Mouse (Mus musculus) forebrain, embryonic 10.5 days (tissue): ENCODE measurements around the gene Psg16. TPM values are rescaled to one million over a fixed set of nuclear protein-coding genes. Genes with fewer than 3 reads are reported as not detected.
A peak's percentile ranks its signal among the peaks of the same experiment; 100 is the strongest.

Source experiments
- DNase-seq: peaks from one replicate; pipeline ENCODE4 v3.0.0-alpha.2; 2017; ENCODE audit warnings: low spot score; ENCODE audit errors: extremely low spot score
- H3K27ac ChIP-seq: fragments of 300-500 bp; sonication (generic); 2 replicates; pipeline ENCODE4 v1.5.1; 2016; ENCODE audit warnings: mild to moderate bottlenecking
- H3K27me3 ChIP-seq: fragments of 300-500 bp; sonication (generic); 2 replicates; pipeline ENCODE4 v1.6.1; 2016; ENCODE audit warnings: mild to moderate bottlenecking; ENCODE audit not compliant: poor library complexity, severe bottlenecking
- H3K36me3 ChIP-seq: fragments of 300-500 bp; sonication (generic); replicated peaks from 2 replicates; pipeline ENCODE4 v1.6.1; 2016; ENCODE audit warnings: mild to moderate bottlenecking, moderate library complexity
- H3K4me1 ChIP-seq: fragments of 300-500 bp; sonication (generic); 2 replicates; pipeline ENCODE4 v1.6.1; 2016
- H3K4me3 ChIP-seq: fragments of 300-500 bp; sonication (generic); 2 replicates; pipeline ENCODE4 v1.5.1; 2016; ENCODE audit warnings: mild to moderate bottlenecking, moderate library complexity
- H3K9me3 ChIP-seq: fragments of 300-500 bp; sonication (generic); 2 replicates; pipeline ENCODE4 v1.6.1; 2016; ENCODE audit warnings: mild to moderate bottlenecking, moderate library complexity
- WGBS: fragments of 180-500 bp; shearing (Covaris S2); methylation state at CpG from one replicate; pipeline ENCODE4 v1.1.7; 2016; 5-methylcytosine and 5-hydroxymethylcytosine counted together
- polyA plus RNA-seq: library from polyadenylated mRNA; unstranded; fragments of >200 nt; fragmentation: Nextera tagmentation; extraction: Ambion mirVana; gene quantifications from 2 replicates; pipeline ENCODE4 v1.2.1, GENCODE M21; 2016

Gene Psg16
- 0.11 and 0.12 TPM in 2 replicates for polyA plus RNA-seq

GRCm38 (mm10) chr7:17073904-17074615, at the start of gene Psg16:
Gene Psg16 (plus strand): TSS chr7:17074040.
- peak; percentile 67 for DNase-seq
- 70% methylated on average over 23 of the region's 23 CpGs for WGBS
- H3K27ac ChIP-seq: no peak within 1 kb of the TSS
- no peaks in the 10 kb centered on the region for H3K27me3 ChIP-seq
- H3K4me1 ChIP-seq: no peaks in the 10 kb centered on the region
- H3K4me3 ChIP-seq: no peak within 1 kb of the TSS
- no peaks in the 10 kb centered on the region for H3K36me3 ChIP-seq
- peaks cover 9% of the 10 kb centered on the region; the same call in 1 of the 2 replicates for H3K9me3 ChIP-seq

- Histone ChIP-seq H3K4me3 (no peak overlapping the region), H3K36me3 (peaks cover 71% of the 10 kb centered on the region), H3K27ac (no peak overlapping the region), H3K4me1 (peaks cover 41% of the 10 kb centered on the region), H3K9me3 (no peaks in the 10 kb centered on the region), H3K27me3 (no peaks in the 10 kb centered on the region)
- no peak for DNase-seq
- WGBS: 93% methylated on average over 6 of the region's 6 CpGs
These were observed 49.7 kb upstream of the Psg16 start for GRCm38 (mm10) chr7:17024141-17024540.

GRCm38 (mm10) chr7:17024814-17025504, 48.9 kb upstream of the Psg16 start:
- H3K36me3 ChIP-seq: peaks cover 63% of the 10 kb centered on the region

GRCm38 (mm10) chr7:17025505-17025894, 48.3 kb upstream of the Psg16 start:
- Histone ChIP-seq H3K27me3 (no peaks in the 10 kb centered on the region), H3K4me1 (peaks cover 41% of the 10 kb centered on the region), H3K27ac (no peak overlapping the region; the same call in 1 of the 2 replicates), H3K36me3 (peaks cover 57% of the 10 kb centered on the region), H3K9me3 (no peaks in the 10 kb centered on the region), H3K4me3 (peak overlapping the region; percentile 93)
- DNase-seq: no peak
- 71% methylated on average over 4 of the region's 4 CpGs for WGBS

More at GRCm38 (mm10) chr7:17024814-17025504, 48.9 kb upstream of the Psg16 start:
- Histone ChIP-seq H3K4me3 (0 out of 2 replicates have a peak overlapping the region, but pooled peaks have one; percentile 93), H3K27ac (peak overlapping the region; percentile 48; the same call in 1 of the 2 replicates), H3K9me3 (no peaks in the 10 kb centered on the region), H3K4me1 (peaks cover 41% of the 10 kb centered on the region), H3K27me3 (no peaks in the 10 kb centered on the region)
- DNase-seq: no peak
- 90% methylated on average over 10 of the region's 10 CpGs for WGBS

GRCm38 (mm10) chr7:17025896-17026622, 47.8 kb upstream of the Psg16 start:
- Histone ChIP-seq H3K4me3 (peak overlapping the region; percentile 93), H3K36me3 (peaks cover 52% of the 10 kb centered on the region), H3K4me1 (peaks cover 41% of the 10 kb centered on the region), H3K27me3 (no peaks in the 10 kb centered on the region), H3K27ac (no peak overlapping the region; the same call in 1 of the 2 replicates), H3K9me3 (no peaks in the 10 kb centered on the region)
- DNase-seq: no peak
- WGBS: 83% methylated on average over 9 of the region's 9 CpGs

- Histone ChIP-seq H3K36me3 (peaks cover 43% of the 10 kb centered on the region), H3K27me3 (no peaks in the 10 kb centered on the region), H3K9me3 (no peaks in the 10 kb centered on the region), H3K27ac (peak overlapping the region; percentile 94), H3K4me1 (peaks cover 41% of the 10 kb centered on the region), H3K4me3 (peak overlapping the region; percentile 93)
- 11% methylated on average over 24 of the region's 24 CpGs for WGBS
- DNase-seq: peak; percentile 73
These were observed 46.9 kb upstream of the Psg16 start for GRCm38 (mm10) chr7:17026710-17027587.

GRCm38 (mm10) chr7:17027588-17028343, 46.1 kb upstream of the Psg16 start, which contains the start of gene Ppp5c:
Gene Ppp5c (minus strand): TSS chr7:17027924.
- under 1% methylated on average over 54 of the region's 58 CpGs for WGBS
- Histone ChIP-seq H3K27ac (peak within 1 kb of the TSS; percentile 94), H3K9me3 (no peaks in the 10 kb centered on the region), H3K36me3 (peaks cover 35% of the 10 kb centered on the region), H3K27me3 (no peaks in the 10 kb centered on the region), H3K4me1 (peaks cover 41% of the 10 kb centered on the region), H3K4me3 (peak within 1 kb of the TSS; percentile 93)
- peak; percentile 97 for DNase-seq

GRCm38 (mm10) chr7:17028923-17029322, 44.9 kb upstream of the Psg16 start:
- Histone ChIP-seq H3K9me3 (no peaks in the 10 kb centered on the region), H3K27me3 (no peaks in the 10 kb centered on the region), H3K36me3 (peaks cover 23% of the 10 kb centered on the region), H3K27ac (no peak overlapping the region), H3K4me3 (no peak overlapping the region), H3K4me1 (peaks cover 36% of the 10 kb centered on the region)
- DNase-seq: no peak
- WGBS: 79% methylated on average over 7 of the region's 7 CpGs

- Histone ChIP-seq H3K36me3 (peaks cover 10% of the 10 kb centered on the region), H3K4me1 (peaks cover 24% of the 10 kb centered on the region), H3K27me3 (no peaks in the 10 kb centered on the region), H3K4me3 (no peak overlapping the region), H3K27ac (no peak overlapping the region), H3K9me3 (no peaks in the 10 kb centered on the region)
- no peak for DNase-seq
- 81% methylated on average over 7 of the region's 7 CpGs for WGBS
These were observed 43.6 kb upstream of the Psg16 start for GRCm38 (mm10) chr7:17030239-17030638.

GRCm38 (mm10) chr7:17038018-17038695, 35.7 kb upstream of the Psg16 start:
- H3K36me3 ChIP-seq: peaks cover 13% of the 10 kb centered on the region
- H3K4me3 ChIP-seq: no peak overlapping the region
- 50% methylated on average over 9 of the region's 9 CpGs for WGBS
- no peak for DNase-seq
- H3K9me3 ChIP-seq: no peaks in the 10 kb centered on the region
- no peaks in the 10 kb centered on the region for H3K27me3 ChIP-seq
- H3K4me1 ChIP-seq: peaks cover 17% of the 10 kb centered on the region
- H3K27ac ChIP-seq: peak overlapping the region; percentile 63; the same call in 1 of the 2 replicates

GRCm38 (mm10) chr7:17039373-17039772, 34.5 kb upstream of the Psg16 start:
- Histone ChIP-seq H3K9me3 (no peaks in the 10 kb centered on the region), H3K27ac (peak overlapping the region; percentile 63; the same call in 1 of the 2 replicates), H3K36me3 (peaks cover 13% of the 10 kb centered on the region), H3K4me1 (peaks cover 17% of the 10 kb centered on the region), H3K4me3 (no peak overlapping the region), H3K27me3 (no peaks in the 10 kb centered on the region)
- no peak for DNase-seq
- WGBS: 93% methylated on average over 7 of the region's 7 CpGs
